Mouse (Mus musculus): Measurements from ENCODE around the gene Rai1.

Rai1 gene

DNA sequence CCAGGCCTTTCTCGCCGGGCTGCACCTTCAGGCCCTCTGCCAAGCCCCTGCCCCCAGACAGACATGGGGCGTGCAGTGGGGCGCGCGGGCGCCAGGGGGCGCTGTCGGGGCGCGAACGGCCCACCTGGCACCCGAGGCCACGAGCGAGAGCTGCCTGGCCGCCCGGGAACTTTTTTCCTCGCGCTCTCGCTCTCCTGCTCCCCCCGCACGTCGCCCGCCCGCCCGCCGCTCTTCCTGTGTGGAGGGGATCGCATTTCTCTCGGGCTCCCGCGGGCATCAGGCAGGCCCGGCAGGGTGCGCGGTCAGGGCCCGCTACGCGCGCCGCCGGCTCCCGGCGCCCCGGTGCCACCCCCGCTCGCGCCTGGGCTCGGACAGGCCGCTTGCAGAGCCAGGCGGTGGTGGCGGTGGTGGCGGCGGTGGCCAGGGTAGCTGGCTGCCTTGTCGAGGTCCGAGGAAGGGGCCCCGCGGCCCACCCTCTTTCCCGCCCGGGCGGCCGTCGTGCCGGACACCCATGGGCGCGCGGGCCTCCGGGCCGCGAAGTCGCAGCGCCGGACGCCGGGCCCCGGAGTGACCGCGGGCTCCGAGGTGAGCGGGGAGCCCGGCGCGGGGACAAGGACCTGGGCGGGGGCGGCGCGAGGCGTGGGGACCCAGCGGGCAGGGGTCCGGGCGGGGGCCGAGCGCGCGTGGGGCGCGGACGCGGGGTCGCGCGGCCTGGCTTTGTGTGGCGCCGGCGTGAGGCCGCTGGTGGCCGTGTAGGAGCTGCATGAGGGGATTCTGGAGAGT, at the start of gene Rai1:
Gene Rai1, plus strand, starts transcription at position 204 of the 783 bp plus-strand sequence.
- in situ Hi-C loops (cut with MseI, MboI): no loop called here

GRCm38 (mm10) chr11:60056520-60056919, 48.3 kb upstream of the Rai1 start:
- in situ Hi-C loops (cut with MseI, MboI): no loop called here

DNA sequence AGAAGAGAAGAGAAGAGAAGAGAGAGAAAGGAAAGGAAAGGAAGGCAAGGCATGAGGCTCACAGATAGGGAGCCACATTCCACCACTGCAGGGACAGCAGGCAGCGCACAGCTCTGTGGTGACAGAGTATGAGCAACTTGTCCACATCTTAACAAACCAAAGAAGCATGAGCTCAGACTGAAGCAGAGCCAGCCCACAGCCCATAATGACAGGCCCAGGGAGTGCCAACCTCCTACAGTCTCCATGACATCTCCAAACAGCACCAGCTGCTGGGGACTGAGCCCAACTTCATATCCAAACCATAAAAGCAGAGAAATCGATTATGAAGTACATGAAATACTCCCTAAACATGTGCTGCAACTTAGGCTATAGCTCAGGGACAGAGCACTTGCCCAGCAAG, 46.8 kb upstream of the Rai1 start:
- in situ Hi-C loops (cut with MseI, MboI): no loop called here

GRCm38 (mm10) chr11:60058441-60058840, 46.4 kb upstream of the Rai1 start:
- in situ Hi-C loops (cut with MseI, MboI): no loop called here

DNA sequence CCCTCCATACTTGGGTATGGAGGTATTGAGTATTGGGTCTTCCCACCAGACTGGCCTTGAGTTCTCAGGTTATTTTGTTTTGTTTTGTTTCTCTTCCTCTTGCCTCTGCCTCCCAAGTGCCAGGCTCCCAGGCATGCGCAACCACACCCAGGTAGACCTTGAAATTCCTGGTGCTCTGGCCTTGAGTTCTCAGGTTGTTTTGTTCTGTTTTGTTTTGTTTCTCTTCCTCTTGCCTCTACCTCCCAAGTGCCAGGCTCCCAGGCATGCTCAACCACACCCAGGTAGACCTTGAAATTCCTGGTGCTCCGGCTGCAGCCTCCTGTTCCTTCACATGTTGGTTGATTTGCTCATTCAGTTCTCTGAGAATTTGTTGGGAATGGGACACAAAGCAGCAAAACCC, 44.8 kb upstream of the Rai1 start:
- in situ Hi-C loops (cut with MseI, MboI): no loop called here

DNA sequence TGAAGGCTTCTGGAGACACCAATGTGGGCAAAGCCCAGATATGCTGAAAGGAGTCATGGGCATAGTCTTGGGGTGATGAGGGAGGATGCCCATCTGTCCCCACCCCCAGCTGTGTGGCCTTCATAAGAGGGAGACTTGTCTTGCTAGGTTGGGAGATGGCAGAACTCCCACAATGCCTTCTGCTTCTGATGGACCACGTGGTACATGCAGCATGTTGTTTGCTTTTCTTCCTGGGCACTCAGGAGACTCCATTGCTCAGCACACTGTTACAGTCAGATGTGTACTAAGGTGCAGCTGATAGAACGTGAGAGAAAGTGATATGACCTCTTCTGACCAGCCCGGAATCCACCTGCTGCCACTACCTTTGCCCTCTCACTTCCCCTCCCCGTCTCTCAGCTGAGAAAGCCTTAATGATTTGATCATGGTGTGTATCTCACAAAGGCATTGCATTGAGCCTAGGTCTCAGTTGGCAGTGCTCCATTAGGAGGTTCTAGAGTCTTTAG, 43.3 kb upstream of the Rai1 start:
- in situ Hi-C loops (cut with MseI, MboI): no loop called here

- in situ Hi-C loops (cut with MseI, MboI): no loop called here
Observed at GRCm38 (mm10) chr11:60065267-60065666, 39.5 kb upstream of the Rai1 start.

DNA sequence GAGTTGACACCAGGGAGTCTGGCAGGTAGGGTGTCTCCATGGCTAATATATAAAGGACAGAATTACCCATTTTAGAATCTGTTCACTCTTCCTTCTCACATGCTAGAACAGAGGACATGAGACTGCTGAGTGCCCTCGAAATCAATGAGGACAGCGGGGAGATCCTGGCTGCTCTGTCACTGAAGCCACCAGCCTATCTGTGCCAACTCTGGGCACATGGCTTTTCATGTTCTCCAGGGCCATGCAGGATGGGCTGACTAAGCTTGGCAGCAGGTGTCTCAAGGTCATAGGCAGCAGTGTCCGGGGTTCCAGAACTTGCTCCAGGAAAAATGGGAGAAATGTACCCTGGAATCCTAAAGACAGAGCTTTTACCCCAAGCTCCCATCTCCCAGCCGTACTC, 37.2 kb upstream of the Rai1 start:
- in situ Hi-C loops (cut with MseI, MboI): no loop called here

GRCm38 (mm10) chr11:60068631-60069030, 36.2 kb upstream of the Rai1 start:
- in situ Hi-C loops (cut with MseI, MboI): no loop called here

GRCm38 (mm10) chr11:60070599-60070998, 34.2 kb upstream of the Rai1 start:
- in situ Hi-C loops (cut with MseI, MboI): no loop called here

DNA sequence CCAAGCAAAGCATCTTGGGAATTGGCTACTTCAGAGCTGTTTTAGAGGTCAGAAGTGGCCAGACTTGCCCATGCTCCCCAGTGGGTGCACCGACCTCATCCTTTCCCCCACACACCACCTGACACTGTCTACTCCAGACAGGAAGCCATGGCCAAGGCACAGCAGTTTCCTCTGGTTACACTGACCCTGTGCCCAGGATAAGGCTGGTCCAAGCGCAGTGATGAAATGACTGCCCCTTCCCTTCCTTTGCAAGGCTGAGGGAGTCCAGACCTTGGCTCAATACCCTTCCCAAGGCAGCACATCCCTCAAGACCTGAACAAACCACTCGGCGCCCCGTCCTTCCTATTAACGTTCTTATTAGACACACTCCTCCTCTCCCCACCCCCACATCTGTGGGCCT, 33.6 kb upstream of the Rai1 start:
- in situ Hi-C loops (cut with MseI, MboI): no loop called here

GRCm38 (mm10) chr11:60073121-60073520, 31.7 kb upstream of the Rai1 start:
- in situ Hi-C loops (cut with MseI, MboI): no loop called here

- in situ Hi-C loops (cut with MseI, MboI): no loop called here
Observed at GRCm38 (mm10) chr11:60073936-60074502, 30.8 kb upstream of the Rai1 start.

- in situ Hi-C loops (cut with MseI, MboI): loop anchor here (5.0 kb wide), 2 partner anchors 194 to 199 kb away; no protein-coding TSS in a partner anchor
Observed at GRCm38 (mm10) chr11:60076183-60076582, 28.6 kb upstream of the Rai1 start.

DNA sequence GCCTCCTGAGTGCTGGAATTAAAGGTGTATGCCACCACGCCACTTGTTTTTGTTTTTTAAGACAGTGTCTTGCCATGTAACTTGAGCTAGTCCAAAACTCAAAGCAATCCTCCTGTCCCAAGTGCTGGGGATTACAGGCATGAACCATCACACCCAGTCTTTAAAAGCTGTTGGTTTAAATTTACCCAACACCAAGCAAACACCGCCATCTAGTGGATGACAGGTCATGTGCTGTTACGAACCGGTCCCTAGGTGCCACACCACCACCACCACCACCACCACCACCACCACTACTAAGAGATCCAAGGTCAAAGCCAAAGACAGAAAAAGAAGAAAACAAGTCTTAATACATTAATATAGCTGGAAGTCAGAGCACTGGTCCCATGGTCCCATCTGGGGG, 28.0 kb upstream of the Rai1 start:
- in situ Hi-C loops (cut with MseI, MboI): loop anchor here (5.0 kb wide), 2 partner anchors 194 to 199 kb away; no protein-coding TSS in a partner anchor

DNA sequence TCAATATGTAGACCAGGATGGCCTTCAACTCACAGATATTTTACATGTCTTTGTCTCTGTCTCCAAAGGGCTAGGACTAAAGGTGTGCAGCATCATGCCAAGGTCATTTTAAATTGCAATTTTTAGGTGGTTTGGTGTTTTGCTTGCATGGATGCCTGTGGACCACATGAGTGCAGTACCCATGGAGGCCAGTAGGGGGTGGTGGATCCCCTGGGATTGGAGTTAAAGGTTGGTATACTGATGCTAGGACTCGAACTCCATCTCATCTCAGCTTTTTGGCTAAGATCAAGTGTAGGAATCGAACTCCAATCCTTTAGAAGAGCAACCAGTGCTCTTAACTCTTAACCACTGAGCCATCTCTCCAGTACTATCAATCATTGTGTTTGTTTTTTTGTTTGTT, 20.2 kb upstream of the Rai1 start:
- in situ Hi-C loops (cut with MseI, MboI): loop anchor here (5.0 to 10.0 kb wide), 2 partner anchors 113 to 210 kb away; no protein-coding TSS in a partner anchor

DNA sequence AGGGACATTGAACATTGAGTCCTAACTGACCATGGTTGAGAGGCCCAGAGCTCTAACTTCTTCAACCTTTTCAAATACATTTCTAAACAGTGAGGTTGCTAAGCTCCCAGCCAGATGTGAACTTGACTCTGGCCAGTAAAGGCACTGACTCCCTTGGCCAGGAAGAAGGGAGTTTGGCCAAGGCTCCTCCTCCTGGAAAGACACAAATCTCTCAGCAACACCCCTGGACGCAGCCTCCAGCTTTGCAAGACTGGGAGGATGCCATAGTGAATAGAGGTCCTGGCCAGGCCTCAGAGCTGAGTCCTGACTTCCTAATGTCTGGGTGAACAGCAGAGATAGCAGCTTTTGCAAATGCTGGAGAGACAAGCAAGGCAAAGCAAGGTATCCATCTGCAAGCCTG, 18.1 kb upstream of the Rai1 start:
- in situ Hi-C loops (cut with MseI, MboI): loop anchor here in 1 of 2 experiments (5.0 to 10.0 kb wide), 2 partner anchors 111 to 208 kb away; no protein-coding TSS in a partner anchor

GRCm38 (mm10) chr11:60088947-60089346, 15.9 kb upstream of the Rai1 start:
- in situ Hi-C loops (cut with MseI, MboI): loop anchor here in 1 of 2 experiments (5.0 to 10.0 kb wide), 2 partner anchors 108 to 206 kb away; no protein-coding TSS in a partner anchor

DNA sequence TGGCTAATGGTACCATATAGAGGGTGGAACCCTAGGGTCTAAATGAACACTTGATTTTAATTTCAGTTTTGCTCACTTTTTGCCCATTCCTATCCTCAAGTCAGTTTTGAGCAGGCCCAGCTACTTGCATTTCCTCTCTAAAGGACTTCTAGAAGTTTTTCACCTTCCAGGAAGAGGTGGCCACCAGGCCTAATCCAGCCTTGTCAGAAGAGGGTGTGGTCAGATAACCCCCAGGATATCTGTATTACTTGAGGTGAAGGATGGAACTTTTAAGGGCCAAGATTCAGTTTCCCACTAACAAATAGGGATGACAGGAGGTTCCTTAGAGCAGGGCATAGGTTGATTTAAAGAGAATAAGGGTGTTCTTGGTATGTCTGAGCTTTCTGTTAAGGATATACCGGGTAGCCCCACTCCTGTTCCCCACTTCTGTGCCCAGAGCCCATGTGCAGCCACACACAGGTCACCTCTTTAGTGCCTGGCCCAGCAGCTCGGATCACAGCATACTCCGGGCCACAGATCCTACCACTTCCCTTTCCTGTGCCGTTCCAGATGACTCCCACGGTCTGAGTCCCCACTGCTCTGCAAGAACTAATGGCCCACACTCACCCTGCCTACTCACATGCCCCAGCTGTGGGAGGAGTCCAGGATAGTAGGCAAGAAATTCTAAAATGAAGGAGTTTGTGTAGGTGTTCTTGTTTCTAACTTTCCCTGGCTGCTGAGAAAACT, 14.0 kb upstream of the Rai1 start:
- in situ Hi-C loops (cut with MseI, MboI): no loop called here

DNA sequence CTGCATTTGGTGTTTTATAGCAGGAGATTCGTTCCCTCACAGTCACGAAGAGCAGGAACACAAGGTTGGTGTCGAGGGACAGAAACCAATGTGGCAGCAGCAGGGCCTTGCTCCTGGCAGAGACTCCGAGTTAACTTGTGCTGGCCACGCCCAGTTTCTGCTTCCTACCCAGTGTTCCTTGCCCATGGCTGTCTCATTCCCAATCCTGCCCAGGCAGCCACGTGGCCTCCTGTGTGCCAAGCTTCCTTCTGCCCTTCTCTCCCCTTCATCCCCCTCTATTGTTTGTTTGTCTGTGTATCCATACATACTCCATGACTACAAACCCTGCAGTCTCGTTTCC, 13.4 kb upstream of the Rai1 start:
- in situ Hi-C loops (cut with MseI, MboI): no loop called here

GRCm38 (mm10) chr11:60093227-60093626, 11.6 kb upstream of the Rai1 start:
- in situ Hi-C loops (cut with MseI, MboI): no loop called here

- in situ Hi-C loops (cut with MseI, MboI): no loop called here
Observed at GRCm38 (mm10) chr11:60093984-60094587, 10.7 kb upstream of the Rai1 start.

Data from mouse trophoblast stem cell (cell line).